Mouse (Mus musculus) MEL (cell line): ENCODE results near the gene Esyt3. TPM values are rescaled to one million over a fixed set of nuclear protein-coding genes. Genes with fewer than 3 reads are reported as not detected.

ENCODE experiments used
- DNase-seq: peaks from one replicate; pipeline ENCODE4 v3.0.0; 2011; ENCODE audit warnings: low read depth, low spot score
- H3K27ac ChIP-seq: 2 replicates; pipeline ENCODE4 v1.5.1; 2012; ENCODE audit warnings: low read depth, mild to moderate bottlenecking, control low read depth, low read length, moderate library complexity; ENCODE audit not compliant: control insufficient read depth
- H3K27me3 ChIP-seq, 2 experiments: fragments of 150-350 bp in 1 of 2; sonication (generic) in 1 of 2; 2 replicates each; pipeline ENCODE4 v1.6.1; 2012; ENCODE audit warnings: low read length in 2 of 2, mild to moderate bottlenecking in 2 of 2, improper control_type of control experiment in 1 of 2, moderate library complexity in 1 of 2; ENCODE audit not compliant: insufficient read depth in 2 of 2, control insufficient read depth in 1 of 2
- H3K36me3 ChIP-seq, 2 experiments: 2 replicates each; pipeline ENCODE4 v1.6.1; 2012 to 2014; ENCODE audit warnings: low read length in 2 of 2, improper control_type of control experiment in 1 of 2, inconsistent platforms in 1 of 2, mild to moderate bottlenecking in 1 of 2; ENCODE audit not compliant: insufficient read depth in 2 of 2, control insufficient read depth in 1 of 2
- H3K4me1 ChIP-seq, 2 experiments: fragments of 150-350 bp in 1 of 2; sonication (generic) in 1 of 2; 2 replicates each; pipeline ENCODE4 v1.6.1; 2012; ENCODE audit warnings: low read length in 2 of 2, improper control_type of control experiment in 1 of 2, mild to moderate bottlenecking in 1 of 2; ENCODE audit not compliant: insufficient read depth in 2 of 2, control insufficient read depth in 1 of 2
- H3K4me3 ChIP-seq, 2 experiments: fragments of 150-350 bp in 1 of 2; sonication (generic) in 1 of 2; 2 replicates each; pipeline ENCODE4 v1.5.1; 2012; ENCODE audit warnings: low read depth in 2 of 2, low read length in 2 of 2, mild to moderate bottlenecking in 2 of 2, moderate library complexity in 2 of 2, control low read depth in 1 of 2, improper control_type of control experiment in 1 of 2; ENCODE audit not compliant: control insufficient read depth in 1 of 2, insufficient read depth in 1 of 2
- H3K79me2 ChIP-seq: 2 replicates; pipeline ENCODE4 v1.6.1; 2012; ENCODE audit warnings: mild to moderate bottlenecking, low read length, moderate library complexity; ENCODE audit not compliant: control insufficient read depth, poor library complexity, insufficient read depth
- H3K9ac ChIP-seq: 2 replicates; pipeline ENCODE4 v1.6.1; 2012; ENCODE audit warnings: low read depth, mild to moderate bottlenecking, control low read depth, low read length, moderate library complexity; ENCODE audit not compliant: control insufficient read depth, poor library complexity, severe bottlenecking
- H3K9me3 ChIP-seq: fragments of 150-350 bp; sonication (generic); replicated peaks from 2 replicates; pipeline ENCODE4 v1.6.1; 2012; ENCODE audit warnings: mild to moderate bottlenecking, low read length, improper control_type of control experiment, moderate library complexity; ENCODE audit not compliant: insufficient read depth
- CHD1 ChIP-seq: IDR thresholded peaks from 2 replicates; pipeline ENCODE4 v1.6.1; 2012; ENCODE audit warnings: low read depth, mild to moderate bottlenecking, inconsistent platforms, low read length, improper control_type of control experiment
- CTCF ChIP-seq, 3 experiments: IDR thresholded peaks in 2 of 3; conservative IDR thresholded peaks in 1 of 3; 2 replicates each; pipeline ENCODE4 v1.5.1; 2011 to 2012; ENCODE audit warnings: low read length in 3 of 3, low read depth in 2 of 3, mild to moderate bottlenecking in 2 of 3, improper control_type of control experiment in 1 of 3, inconsistent platforms in 1 of 3, mixed read lengths in 1 of 3, moderate library complexity in 1 of 3; ENCODE audit not compliant: control insufficient read depth in 1 of 3, insufficient read depth in 1 of 3, poor library complexity in 1 of 3, severe bottlenecking in 1 of 3
- ELF1 ChIP-seq: IDR thresholded peaks from 2 replicates; pipeline ENCODE4 v1.6.1; 2014; ENCODE audit warnings: low read depth, mild to moderate bottlenecking, inconsistent platforms, low read length, improper control_type of control experiment, moderate library complexity
- GABPA ChIP-seq: IDR thresholded peaks from 2 replicates; pipeline ENCODE4 v1.6.1; 2012; ENCODE audit warnings: low read depth, mild to moderate bottlenecking, inconsistent platforms, low read length, improper control_type of control experiment, moderate library complexity
- JUND ChIP-seq: IDR thresholded peaks from 2 replicates; pipeline ENCODE4 v1.6.1; 2011; ENCODE audit warnings: low read depth, mild to moderate bottlenecking, improper control_type of control experiment, low read length
- MAFK ChIP-seq: IDR thresholded peaks from 2 replicates; pipeline ENCODE4 v1.6.1; 2011; ENCODE audit warnings: low read depth, mild to moderate bottlenecking, low read length, improper control_type of control experiment, borderline replicate concordance
- MXI1 ChIP-seq: IDR thresholded peaks from 2 replicates; pipeline ENCODE4 v1.6.1; 2011; ENCODE audit warnings: mild to moderate bottlenecking, low read depth, low read length, improper control_type of control experiment
- MYC ChIP-seq: IDR thresholded peaks from 2 replicates; pipeline ENCODE4 v1.6.1; 2011; ENCODE audit warnings: low read depth, mild to moderate bottlenecking, low read length, improper control_type of control experiment, moderate library complexity
- POLR2A ChIP-seq, 2 experiments: IDR thresholded peaks; 2 replicates each; pipeline ENCODE4 v1.6.1; 2011 to 2012; ENCODE audit warnings: low read length in 2 of 2, mild to moderate bottlenecking in 2 of 2, control low read depth in 1 of 2, improper control_type of control experiment in 1 of 2, low read depth in 1 of 2, moderate library complexity in 1 of 2; ENCODE audit not compliant: control insufficient read depth in 1 of 2, insufficient read depth in 1 of 2, poor library complexity in 1 of 2
- POLR2AphosphoS2 ChIP-seq: IDR thresholded peaks from 2 replicates; pipeline ENCODE4 v1.6.1; 2011; ENCODE audit warnings: low read length, improper control_type of control experiment
- TBP ChIP-seq: IDR thresholded peaks from 2 replicates; pipeline ENCODE4 v1.8.0; 2011; ENCODE audit warnings: low read depth, low read length, improper control_type of control experiment
- TCF12 ChIP-seq: IDR thresholded peaks from 2 replicates; pipeline ENCODE4 v1.6.1; 2014; ENCODE audit warnings: low read depth, mild to moderate bottlenecking, inconsistent platforms, low read length, improper control_type of control experiment, moderate library complexity
- UBTF ChIP-seq: IDR thresholded peaks from 2 replicates; pipeline ENCODE4 v1.6.1; 2012; ENCODE audit warnings: low read depth, mild to moderate bottlenecking, inconsistent platforms, low read length, improper control_type of control experiment, moderate library complexity, borderline replicate concordance; ENCODE audit not compliant: insufficient read depth
- ZKSCAN1 ChIP-seq: IDR thresholded peaks from 2 replicates; pipeline ENCODE4 v1.6.1; 2012; ENCODE audit warnings: low read depth, mild to moderate bottlenecking, inconsistent platforms, low read length, improper control_type of control experiment, moderate library complexity
- polyA plus RNA-seq, 2 experiments: library from polyadenylated mRNA; stranded (reverse) in 1 of 2; unstranded in 1 of 2; fragments of >175 nt in 1 of 2; fragments of >200 nt in 1 of 2; gene quantifications; 2 replicates each; pipeline versions ENCODE4 v1.2.1 to v1.2.4; 2012; ENCODE audit warnings: low replicate concordance in 2 of 2, low read depth in 1 of 2; ENCODE audit not compliant: insufficient read length in 2 of 2, insufficient read depth in 1 of 2, missing spikeins in 1 of 2
- total RNA-seq: library from RNA; depleted of rRNA; stranded (reverse); fragments of 300-350 nt; gene quantifications from 2 replicates; pipeline ENCODE4 v1.2.3, GENCODE M21; 2012; rRNA removed

The Esyt3 gene
- total and polyA plus RNA-seq, 3 experiments, result 0.07 TPM; not detected in 2

- Histone ChIP-seq H3K4me3 (no peak overlapping the region), H3K27ac (no peak overlapping the region), H3K36me3 (peaks cover 0 to 2% of the 10 kb centered on the region in 2 experiments; a peak in 1 of 4 replicates), H3K9me3 (no peaks in the 10 kb centered on the region), H3K4me1 (no peaks in the 10 kb centered on the region), H3K9ac (no peak overlapping the region), H3K79me2 (no peaks in the 10 kb centered on the region), H3K27me3 (no peaks in the 10 kb centered on the region)
- DNase-seq, result no peak
- TF ChIP-seq GABPA (no peak), POLR2A (IDR thresholded peaks at IDR 0.05; ENCODE audit: control insufficient read depth in 1 of 2, insufficient read depth in 1 of 2, low read depth in 1 of 2, low read length in 2 of 2, poor library complexity in 1 of 2) (no peak), TCF12 (no peak), TBP (no peak), MXI1 (no peak), ELF1 (no peak), JUND (no peak), CHD1 (no peak), MYC (no peak), POLR2AphosphoS2 (no peak), UBTF (no peak), ZKSCAN1 (no peak), CTCF (IDR thresholded peaks at IDR 0.05 in 2 of 3, conservative IDR thresholded peaks at IDR 0.05 in 1 of 3; ENCODE audit: control insufficient read depth in 1 of 3, insufficient read depth in 1 of 3, low read depth in 2 of 3, low read length in 3 of 3, poor library complexity in 1 of 3, severe bottlenecking in 1 of 3) (no peak), MAFK (no peak)
Observed at GRCm38 (mm10) chr9:99304296-99304695, 54.1 kb downstream of the Esyt3 start.

Other genes starting within 250 kb of the Esyt3 start
- gene Pik3cb, start 217.9 kb downstream of the Esyt3 start, total RNA-seq, result 2.2 and 2.4 TPM in 2 replicates
- 1 to 10 TPM in 1 of 2 experiments, not detected in 1; 7.6 TPM for gene Pik3cb, start 217.9 kb downstream of the Esyt3 start, polyA plus RNA-seq
- not detected in 2 replicates for gene Faiml, start 121.3 kb downstream of the Esyt3 start, total RNA-seq
- gene Faiml, start 121.3 kb downstream of the Esyt3 start, polyA plus RNA-seq, result not detected
- 7.3 and 8.0 TPM in 2 replicates for gene Cep70, start 115.2 kb downstream of the Esyt3 start, total RNA-seq
- gene Cep70, start 115.2 kb downstream of the Esyt3 start, polyA plus RNA-seq, result 1 to 10 TPM in 1 of 2 experiments, not detected in 1; 7.6 TPM
- not detected in 2 replicates for gene Mras, start 78.8 kb upstream of the Esyt3 start, total RNA-seq
- under 1 TPM in 1 of 2 experiments, not detected in 1; 0.17 TPM for gene Mras, start 78.8 kb upstream of the Esyt3 start, polyA plus RNA-seq
- 0.52 and 0.92 TPM in 2 replicates for gene Nme9, start 92.9 kb upstream of the Esyt3 start, total RNA-seq
- under 1 TPM in 1 of 2 experiments, not detected in 1; 0.40 TPM for gene Nme9, start 92.9 kb upstream of the Esyt3 start, polyA plus RNA-seq
- 11.6 and 11.9 TPM in 2 replicates for gene Armc8, start 210.3 kb upstream of the Esyt3 start, total RNA-seq
- gene Armc8, start 210.3 kb upstream of the Esyt3 start, polyA plus RNA-seq, result 10 to 100 TPM in 1 of 2 experiments, not detected in 1; 14.3 TPM
- 49.7 and 51.6 TPM in 2 replicates for gene Dbr1, start 217.2 kb upstream of the Esyt3 start, total RNA-seq
- 10 to 100 TPM in 1 of 2 experiments, not detected in 1; 53.7 TPM for gene Dbr1, start 217.2 kb upstream of the Esyt3 start, polyA plus RNA-seq